Mouse (Mus musculus) heart, embryonic 11.5 days (tissue): ENCODE data around the gene Sorcs2. TPM values are rescaled to one million over a fixed set of nuclear protein-coding genes. Genes with fewer than 3 reads are reported as not detected.

Experiments used
- ATAC-seq: fragments of 200-750 bp; cut with Nextera tagmentation; replicated peaks from 2 replicates; pipeline ENCODE4 v1.8.0; 2017; ENCODE audit warnings: moderate library complexity; ENCODE audit not compliant: insufficient number of reproducible peaks, low FRiP score, low TSS enrichment
- H3K27ac ChIP-seq: fragments of 300-500 bp; sonication (generic); 2 replicates; pipeline ENCODE4 v1.5.1; 2014; ENCODE audit warnings: mild to moderate bottlenecking, low read depth, low read length
- H3K27me3 ChIP-seq: fragments of 300-500 bp; sonication (generic); 2 replicates; pipeline ENCODE4 v1.6.1; 2014; ENCODE audit warnings: mild to moderate bottlenecking, low read length, mixed read lengths; ENCODE audit not compliant: control insufficient read depth, insufficient read depth
- H3K36me3 ChIP-seq: fragments of 300-500 bp; sonication (generic); 2 replicates; pipeline ENCODE4 v1.6.1; 2014; ENCODE audit warnings: mild to moderate bottlenecking, low read length, moderate library complexity, mixed read lengths; ENCODE audit not compliant: control insufficient read depth, insufficient read depth
- H3K4me1 ChIP-seq: fragments of 300-500 bp; sonication (generic); 2 replicates; pipeline ENCODE4 v1.6.1; 2014; ENCODE audit warnings: low read length; ENCODE audit not compliant: control insufficient read depth, insufficient read depth
- H3K4me2 ChIP-seq: fragments of 300-500 bp; sonication (generic); 2 replicates; pipeline ENCODE4 v1.6.1; 2014; ENCODE audit warnings: mild to moderate bottlenecking, moderate library complexity
- H3K4me3 ChIP-seq: fragments of 300-500 bp; sonication (generic); 2 replicates; pipeline ENCODE4 v1.5.1; 2014; ENCODE audit warnings: low read depth, low read length
- H3K9ac ChIP-seq: fragments of 300-500 bp; sonication (generic); 2 replicates; pipeline ENCODE4 v1.6.1; 2014; ENCODE audit warnings: mild to moderate bottlenecking, low read depth, low read length, moderate library complexity
- H3K9me3 ChIP-seq: fragments of 300-500 bp; sonication (generic); replicated peaks from 2 replicates; pipeline ENCODE4 v1.6.1; 2016; ENCODE audit warnings: low read length; ENCODE audit not compliant: control insufficient read depth
- whole genome bisulfite sequencing: fragments of 180-500 bp; shearing (Covaris S2); extraction: QIAGEN DNeasy Blood & Tissue Kit; methylation state at CpG from one replicate; pipeline ENCODE4 v1.1.7; 2014; ENCODE audit not compliant: insufficient replicate concordance; 5-methylcytosine and 5-hydroxymethylcytosine counted together
- polyA plus RNA-seq: library from polyadenylated mRNA; unstranded; fragments of >200 nt; fragmentation: Nextera tagmentation; extraction: Ambion mirVana; gene quantifications from 2 replicates; pipeline ENCODE4 v1.2.1, GENCODE M21; 2014

Gene Sorcs2
- polyA plus RNA-seq, 1 experiment from 2014 or later = 7.3 TPM

DNA sequence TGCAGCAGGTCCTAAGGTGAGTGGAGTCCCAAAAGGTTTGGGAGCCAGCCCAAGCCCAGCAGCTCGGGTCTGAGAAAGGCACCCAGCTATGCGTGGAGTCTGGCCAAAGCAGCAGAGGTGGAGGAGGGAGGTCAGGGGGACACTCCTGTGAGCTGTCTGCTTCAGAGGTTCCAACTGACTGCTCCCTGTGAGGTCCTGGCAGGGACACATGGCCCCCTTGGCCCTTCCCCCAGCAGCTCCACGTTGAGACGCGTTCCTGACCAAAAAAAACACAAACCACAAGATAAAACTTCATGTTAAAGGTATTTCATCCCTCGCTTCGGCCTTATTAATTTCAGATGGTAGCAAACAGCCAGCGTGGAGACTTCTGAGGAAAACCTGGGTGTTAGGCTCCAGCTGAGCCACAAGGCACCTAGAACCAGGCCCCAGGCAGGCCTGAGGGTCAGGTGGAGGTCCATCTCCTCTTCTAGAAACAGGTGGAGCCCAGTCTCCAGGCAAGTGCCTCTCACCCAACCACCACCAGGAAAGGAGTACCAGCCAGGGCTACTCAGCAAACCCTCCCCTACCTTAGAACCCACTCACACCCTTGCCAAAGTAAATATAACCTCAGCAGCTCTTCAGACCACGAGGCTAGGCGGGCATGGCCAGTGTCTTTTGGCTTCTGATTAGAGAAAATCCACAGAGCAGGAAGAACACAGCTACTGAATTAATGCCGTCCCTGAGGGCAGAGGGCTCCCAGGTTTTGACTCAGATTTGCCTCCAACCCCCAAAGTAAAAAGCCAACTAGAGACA is 104.6 kb downstream of the Sorcs2 start:
- WGBS = 57% methylated on average over 11 of the region's 11 CpGs
- Histone ChIP-seq H3K4me3 (no peak overlapping the region), H3K4me1 (peaks cover 22% of the 10 kb centered on the region), H3K36me3 (no peaks in the 10 kb centered on the region), H3K27ac (no peak overlapping the region; the same call in 1 of the 2 replicates), H3K27me3 (no peaks in the 10 kb centered on the region), H3K9me3 (no peaks in the 10 kb centered on the region), H3K4me2 (no peak overlapping the region), H3K9ac (no peak overlapping the region)
- ATAC-seq = no peak

- Histone ChIP-seq H3K9ac (no peak overlapping the region), H3K27me3 (no peaks in the 10 kb centered on the region), H3K4me2 (no peak overlapping the region), H3K4me3 (no peak overlapping the region), H3K9me3 (no peaks in the 10 kb centered on the region), H3K27ac (no peak overlapping the region), H3K36me3 (no peaks in the 10 kb centered on the region), H3K4me1 (peaks cover 13% of the 10 kb centered on the region)
- WGBS = 61% methylated on average over 9 of the region's 9 CpGs
- no peak for ATAC-seq
Measured at GRCm38 (mm10) chr5:36292321-36292720, 105.6 kb downstream of the Sorcs2 start.

GRCm38 (mm10) chr5:36291191-36291590 is 106.7 kb downstream of the Sorcs2 start:
- 31% methylated on average over 5 of the region's 5 CpGs for WGBS
- H3K9ac ChIP-seq = no peak overlapping the region
- no peak for ATAC-seq
- no peak overlapping the region for H3K4me2 ChIP-seq
- no peaks in the 10 kb centered on the region for H3K9me3 ChIP-seq
- no peaks in the 10 kb centered on the region for H3K27me3 ChIP-seq
- H3K4me1 ChIP-seq = peaks cover 11% of the 10 kb centered on the region
- H3K4me3 ChIP-seq = no peak overlapping the region
- H3K27ac ChIP-seq = no peak overlapping the region
- no peaks in the 10 kb centered on the region for H3K36me3 ChIP-seq

DNA sequence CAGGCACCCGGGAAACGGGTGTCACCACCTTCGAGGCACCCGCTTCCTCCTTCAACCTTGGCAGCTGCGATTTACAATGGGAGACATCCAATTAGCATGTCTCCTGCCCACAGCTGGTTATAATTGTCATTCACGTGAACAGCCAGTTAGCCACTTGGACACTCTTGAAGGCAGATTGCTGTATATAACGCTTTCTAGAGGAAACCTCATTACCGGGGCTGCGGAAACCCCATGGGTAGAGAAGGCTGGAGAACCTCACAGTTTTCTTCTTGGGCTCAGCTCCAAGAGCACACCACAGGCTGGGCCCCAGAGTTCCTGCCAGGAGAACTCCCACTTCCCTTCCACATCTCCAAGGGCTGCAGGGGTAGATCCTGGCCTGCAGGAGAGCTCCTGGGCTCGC is 112.5 kb downstream of the Sorcs2 start:
- no peak for ATAC-seq
- Histone ChIP-seq H3K4me2 (no peak overlapping the region), H3K4me3 (no peak overlapping the region), H3K9ac (no peak overlapping the region), H3K9me3 (no peaks in the 10 kb centered on the region), H3K4me1 (peaks cover 17% of the 10 kb centered on the region), H3K27me3 (no peaks in the 10 kb centered on the region), H3K36me3 (no peaks in the 10 kb centered on the region), H3K27ac (no peak overlapping the region)
- WGBS = 51% methylated on average over 10 of the region's 10 CpGs

GRCm38 (mm10) chr5:36279896-36280295 is 118.0 kb downstream of the Sorcs2 start:
- no peak overlapping the region for H3K4me2 ChIP-seq
- no peak overlapping the region for H3K27ac ChIP-seq
- WGBS = 72% methylated on average over 12 of the region's 12 CpGs
- H3K4me3 ChIP-seq = no peak overlapping the region
- H3K4me1 ChIP-seq = peaks cover 9% of the 10 kb centered on the region
- ATAC-seq = no peak
- H3K27me3 ChIP-seq = no peaks in the 10 kb centered on the region
- no peaks in the 10 kb centered on the region for H3K9me3 ChIP-seq
- no peaks in the 10 kb centered on the region for H3K36me3 ChIP-seq
- no peak overlapping the region for H3K9ac ChIP-seq

DNA sequence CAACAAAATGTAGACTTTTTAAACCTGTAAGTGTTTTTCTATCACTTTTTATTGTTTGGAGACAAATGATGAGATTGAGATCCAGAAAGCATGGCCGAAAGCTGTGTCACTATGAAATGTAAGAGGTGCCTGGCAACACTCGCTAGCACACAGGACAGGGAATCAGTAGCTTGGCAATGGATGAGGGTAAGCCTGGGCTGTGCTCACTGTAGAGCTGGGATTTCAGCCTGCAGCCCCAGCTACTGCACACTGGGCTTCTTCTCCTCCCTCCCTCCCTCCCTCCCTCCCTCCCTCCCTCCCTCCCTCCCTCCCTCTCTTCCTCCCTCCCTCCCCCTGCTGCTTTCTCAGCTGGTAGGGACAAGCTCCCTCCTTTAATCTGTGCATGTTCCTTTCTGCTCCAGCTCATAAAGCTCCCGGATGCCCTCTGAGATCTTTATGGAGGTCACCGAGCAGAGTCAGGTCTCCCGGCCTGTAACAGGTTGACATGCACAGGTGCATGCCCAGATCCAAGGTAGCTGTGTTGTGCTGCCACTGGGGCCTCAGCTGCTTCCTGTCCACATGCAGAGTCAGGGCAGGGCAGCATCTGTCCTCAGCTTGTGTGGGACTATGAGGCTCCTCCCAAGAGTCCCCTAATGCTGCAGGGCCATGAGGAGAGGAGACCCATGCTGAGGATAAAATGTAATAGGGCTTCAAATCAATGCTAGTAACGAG is 123.1 kb downstream of the Sorcs2 start:
- WGBS = 79% methylated on average over 6 of the region's 6 CpGs
- H3K27ac ChIP-seq = no peak overlapping the region

DNA sequence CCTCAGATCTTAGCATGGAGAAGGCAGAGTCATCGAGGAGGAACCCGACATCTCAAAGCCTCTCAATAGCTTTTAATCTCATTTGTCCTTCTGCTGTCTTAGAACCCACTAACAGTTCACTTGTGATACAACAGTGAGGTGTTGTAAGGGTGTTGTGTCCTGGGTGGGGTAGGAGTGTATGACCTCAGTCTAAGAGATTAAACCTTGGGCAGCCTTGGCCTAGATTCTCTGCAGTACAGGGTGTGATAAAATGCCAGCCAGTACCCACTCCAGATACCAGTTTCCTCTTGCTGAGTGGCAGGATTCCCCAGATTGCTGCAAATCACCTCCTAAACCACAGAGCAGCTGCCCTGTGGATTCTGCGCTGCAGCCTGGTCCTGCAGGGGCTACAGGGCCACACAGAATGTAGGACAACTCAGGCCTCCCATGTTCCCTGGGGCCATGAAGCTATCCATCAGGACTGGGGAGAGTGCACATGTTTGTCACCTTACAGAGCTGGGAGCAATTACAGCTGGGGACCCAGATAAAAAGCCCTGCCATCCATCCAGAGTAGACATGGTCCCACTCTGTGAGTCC is 130.7 kb downstream of the Sorcs2 start:
- Histone ChIP-seq H3K4me2 (no peak overlapping the region), H3K4me1 (peaks cover 9% of the 10 kb centered on the region; the same call in 1 of the 2 replicates), H3K9me3 (no peaks in the 10 kb centered on the region), H3K36me3 (no peaks in the 10 kb centered on the region), H3K27me3 (no peaks in the 10 kb centered on the region), H3K9ac (no peak overlapping the region), H3K4me3 (no peak overlapping the region), H3K27ac (no peak overlapping the region)
- no peak for ATAC-seq
- WGBS = 74% methylated on average over 3 of the region's 3 CpGs

More for the DNA sequence above, 123.1 kb downstream of the Sorcs2 start:
- Histone ChIP-seq H3K27me3 (no peaks in the 10 kb centered on the region), H3K9me3 (no peaks in the 10 kb centered on the region), H3K4me3 (no peak overlapping the region), H3K4me2 (no peak overlapping the region), H3K36me3 (no peaks in the 10 kb centered on the region), H3K9ac (no peak overlapping the region), H3K4me1 (no peaks in the 10 kb centered on the region)
- no peak for ATAC-seq

DNA sequence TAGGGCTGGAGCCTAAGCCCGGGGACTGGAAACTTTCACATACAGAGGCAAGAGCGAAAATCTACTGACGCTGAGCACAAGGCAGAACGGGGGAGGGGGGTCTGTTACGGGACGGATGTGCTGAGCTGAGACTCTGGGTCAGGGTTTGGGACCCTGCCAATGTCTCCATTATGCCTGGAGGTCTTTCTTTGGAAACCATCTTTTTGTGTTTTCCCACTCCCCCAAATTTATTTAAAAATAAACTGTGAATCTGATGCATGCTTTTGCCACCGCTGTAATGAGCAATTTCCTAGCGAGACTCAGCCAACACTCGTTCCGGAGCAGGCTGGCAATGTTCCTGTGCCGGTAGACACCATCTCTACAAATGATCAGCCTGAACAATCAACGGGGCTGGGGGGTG is 137.1 kb downstream of the Sorcs2 start:
- no peak overlapping the region for H3K4me2 ChIP-seq
- no peaks in the 10 kb centered on the region for H3K9me3 ChIP-seq

More for the DNA sequence above, 137.1 kb downstream of the Sorcs2 start:
- Histone ChIP-seq H3K27me3 (no peaks in the 10 kb centered on the region), H3K4me1 (peaks cover 4% of the 10 kb centered on the region; the same call in 1 of the 2 replicates), H3K9ac (no peak overlapping the region), H3K36me3 (no peaks in the 10 kb centered on the region), H3K4me3 (no peak overlapping the region), H3K27ac (no peak overlapping the region)
- WGBS = 75% methylated on average over 12 of the region's 12 CpGs
- ATAC-seq = no peak
